Mouse (Mus musculus): ENCODE data around the gene Ankrd36. TPM values are rescaled to one million over a fixed set of nuclear protein-coding genes. Genes with fewer than 3 reads are reported as not detected.
"Not testable (repeated sequence)": the region's sequence is repeated elsewhere in the genome, so short reads cannot be mapped to it uniquely, and the experiment has no call there.

Gene Ankrd36
- polyA plus RNA-seq, 1 experiment from 2014 or later: not detected

DNA sequence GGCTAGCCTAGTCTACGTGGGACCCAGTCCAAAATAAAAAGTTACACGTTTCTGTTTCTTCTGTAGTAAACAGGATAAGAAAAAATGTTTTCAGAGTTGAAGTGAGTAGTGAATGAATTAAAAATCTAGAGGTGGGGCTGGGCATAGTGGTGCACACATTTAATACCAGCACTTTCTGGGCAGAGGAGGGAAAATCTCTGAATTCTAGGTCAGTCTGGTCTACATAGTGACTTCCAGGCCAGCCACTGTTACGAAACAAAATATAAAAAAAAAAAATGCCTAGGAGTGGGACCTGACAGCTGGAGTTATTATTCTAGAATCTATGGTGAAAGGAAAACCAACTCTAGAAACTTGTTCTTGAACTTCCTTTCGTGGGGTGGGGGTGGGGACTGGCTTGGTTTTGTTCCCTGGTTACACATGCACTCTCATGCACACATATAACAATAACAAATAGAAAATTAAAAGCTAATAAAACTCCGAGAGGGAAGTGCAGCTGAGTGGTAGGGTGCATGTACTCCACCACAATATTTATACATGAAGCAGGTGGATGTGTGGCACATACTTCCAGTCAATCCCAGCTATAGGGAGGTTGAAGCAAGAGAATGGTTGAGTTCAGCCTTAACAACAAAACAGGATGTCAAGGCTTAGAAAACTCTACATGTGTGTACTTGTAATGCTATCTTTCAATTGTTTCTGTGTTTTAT, 26.9 kb upstream of the Ankrd36 start:
- no peak for DNase-seq (ENCODE audit: low spot score)
- H3K9ac ChIP-seq (ENCODE audit: low read length): no peak overlapping the region; the same call in 1 of the 2 replicates
- peaks cover 8% of the 10 kb centered on the region; the same call in 1 of the 2 replicates for H3K4me1 ChIP-seq (ENCODE audit: control insufficient read depth, insufficient read depth, low read length)
- peak overlapping the region; percentile 89 for H3K4me3 ChIP-seq (ENCODE audit: low read depth, low read length)
- no peaks in the 10 kb centered on the region for H3K27me3 ChIP-seq (replicated peaks; ENCODE audit: control insufficient read depth, insufficient read depth, low read length)
- no peak overlapping the region for H3K27ac ChIP-seq (ENCODE audit: low read depth, low read length)
- peaks cover 15% of the 10 kb centered on the region; the same call in 1 of the 2 replicates for H3K36me3 ChIP-seq (ENCODE audit: control insufficient read depth, insufficient read depth, low read length)
- peak overlapping the region; percentile 79 for H3K4me2 ChIP-seq (ENCODE audit: low read length)
- ATAC-seq: no peak
- H3K9me3 ChIP-seq (replicated peaks; ENCODE audit: control insufficient read depth, low read length): no peaks in the 10 kb centered on the region
- WGBS: 53% methylated on average over 5 of the region's 5 CpGs

DNA sequence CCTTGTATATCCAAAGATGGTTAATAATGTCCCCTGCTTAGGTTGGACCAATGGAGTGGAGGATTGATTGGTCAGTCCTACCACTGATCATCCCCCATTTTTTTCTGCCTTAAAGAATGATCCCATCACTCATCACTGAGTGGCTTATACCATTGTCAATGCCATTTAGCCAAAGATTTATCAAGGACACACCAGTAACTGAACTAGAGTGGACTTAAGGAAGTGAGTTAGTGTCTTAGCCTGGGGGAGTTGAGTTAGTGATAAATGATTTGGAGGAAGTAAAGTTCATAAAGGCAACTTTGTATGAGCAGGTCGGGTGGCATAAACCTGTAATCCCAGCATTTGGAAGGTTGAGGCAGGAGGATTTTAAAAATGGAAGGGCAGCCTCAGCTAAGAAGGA, 26.2 kb upstream of the Ankrd36 start:
- Histone ChIP-seq H3K4me3 (ENCODE audit: low read depth, low read length) (no peak overlapping the region), H3K9ac (ENCODE audit: low read length) (no peak overlapping the region), H3K27me3 (replicated peaks; ENCODE audit: control insufficient read depth, insufficient read depth, low read length) (no peaks in the 10 kb centered on the region), H3K27ac (ENCODE audit: low read depth, low read length) (no peak overlapping the region), H3K36me3 (ENCODE audit: control insufficient read depth, insufficient read depth, low read length) (peaks cover 12% of the 10 kb centered on the region; the same call in 1 of the 2 replicates), H3K4me1 (ENCODE audit: control insufficient read depth, insufficient read depth, low read length) (peaks cover 8% of the 10 kb centered on the region; the same call in 1 of the 2 replicates), H3K4me2 (ENCODE audit: low read length) (no peak overlapping the region), H3K9me3 (replicated peaks; ENCODE audit: control insufficient read depth, low read length) (no peaks in the 10 kb centered on the region)
- WGBS: 93% methylated on average over 1 of the region's 1 CpGs
- ATAC-seq (no peak), DNase-seq (ENCODE audit: low spot score) (no peak)

GRCm38 (mm10) chr11:5544709-5545108, 24.8 kb upstream of the Ankrd36 start:
- H3K27me3 ChIP-seq (replicated peaks; ENCODE audit: control insufficient read depth, insufficient read depth, low read length); H3K4me2 ChIP-seq (ENCODE audit: low read length); H3K4me3 ChIP-seq (ENCODE audit: low read depth, low read length); H3K27ac ChIP-seq (ENCODE audit: low read depth, low read length); H3K36me3 ChIP-seq (ENCODE audit: control insufficient read depth, insufficient read depth, low read length); DNase-seq (ENCODE audit: low spot score); H3K9ac ChIP-seq (ENCODE audit: low read length); H3K4me1 ChIP-seq (ENCODE audit: control insufficient read depth, insufficient read depth, low read length); ATAC-seq; H3K9me3 ChIP-seq (replicated peaks; ENCODE audit: control insufficient read depth, low read length): not testable (repeated sequence)
- 87% methylated on average over 1 of the region's 1 CpGs for WGBS

DNA sequence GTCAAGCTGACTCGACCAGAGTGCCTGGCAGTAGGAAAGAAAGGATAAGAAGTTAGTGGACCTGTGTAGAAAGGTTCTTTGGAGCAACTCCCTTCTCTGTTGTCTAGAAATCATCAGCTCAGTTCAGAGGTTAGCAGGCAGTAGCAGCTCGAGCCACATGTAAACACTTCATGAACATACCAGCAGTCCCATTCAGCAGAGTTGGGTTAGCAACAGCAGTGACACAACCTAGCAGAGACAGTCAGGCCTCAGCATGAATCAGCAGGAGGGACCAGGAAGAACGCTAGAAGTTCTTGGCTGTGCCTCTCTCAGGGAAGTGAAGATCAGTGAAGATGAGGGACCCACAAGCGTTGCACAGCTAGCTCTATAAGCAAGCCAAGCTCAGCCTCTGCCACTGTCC, 24.0 kb upstream of the Ankrd36 start:
- peaks cover 6% of the 10 kb centered on the region; the same call in 1 of the 2 replicates for H3K4me1 ChIP-seq (ENCODE audit: control insufficient read depth, insufficient read depth, low read length)
- H3K4me2 ChIP-seq (ENCODE audit: low read length): no peak overlapping the region
- 93% methylated on average over 4 of the region's 4 CpGs for WGBS
- no peaks in the 10 kb centered on the region for H3K36me3 ChIP-seq (ENCODE audit: control insufficient read depth, insufficient read depth, low read length)
- no peaks in the 10 kb centered on the region for H3K9me3 ChIP-seq (replicated peaks; ENCODE audit: control insufficient read depth, low read length)
- DNase-seq (ENCODE audit: low spot score) (no peak), ATAC-seq (no peak)
- H3K4me3 ChIP-seq (ENCODE audit: low read depth, low read length): no peak overlapping the region
- no peak overlapping the region for H3K9ac ChIP-seq (ENCODE audit: low read length)
- H3K27ac ChIP-seq (ENCODE audit: low read depth, low read length): no peak overlapping the region
- H3K27me3 ChIP-seq (replicated peaks; ENCODE audit: control insufficient read depth, insufficient read depth, low read length): no peaks in the 10 kb centered on the region

- WGBS: 82% methylated on average over 3 of the region's 3 CpGs
- no peak for DNase-seq (ENCODE audit: low spot score)
- no peak for ATAC-seq
- Histone ChIP-seq H3K27me3 (replicated peaks; ENCODE audit: control insufficient read depth, insufficient read depth, low read length) (no peaks in the 10 kb centered on the region), H3K4me2 (ENCODE audit: low read length) (no peak overlapping the region), H3K9ac (ENCODE audit: low read length) (no peak overlapping the region), H3K4me3 (ENCODE audit: low read depth, low read length) (no peak overlapping the region), H3K27ac (ENCODE audit: low read depth, low read length) (no peak overlapping the region), H3K4me1 (ENCODE audit: control insufficient read depth, insufficient read depth, low read length) (no peaks in the 10 kb centered on the region), H3K9me3 (replicated peaks; ENCODE audit: control insufficient read depth, low read length) (no peaks in the 10 kb centered on the region), H3K36me3 (ENCODE audit: control insufficient read depth, insufficient read depth, low read length) (no peaks in the 10 kb centered on the region)
These were observed 22.8 kb upstream of the Ankrd36 start for GRCm38 (mm10) chr11:5546693-5547092.

DNA sequence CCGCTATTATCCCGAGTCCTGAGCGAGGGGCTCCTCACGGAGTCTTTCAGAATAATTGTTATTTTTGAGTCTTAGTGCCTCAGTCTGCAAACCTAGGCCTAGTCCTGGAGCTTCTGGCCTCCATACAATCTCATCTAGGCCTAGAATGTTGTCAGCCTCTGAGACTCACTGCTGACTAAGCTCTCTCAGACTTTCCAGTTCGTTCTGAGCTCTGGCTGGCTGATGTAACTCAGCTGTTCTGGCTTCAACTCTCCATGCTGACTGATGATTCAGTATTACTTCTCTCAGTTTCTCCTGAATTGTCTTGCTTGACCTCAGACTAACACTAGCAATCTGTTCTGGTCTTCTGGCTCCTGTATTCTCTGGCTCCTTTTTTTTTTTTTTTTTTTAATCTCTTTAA, 18.1 kb upstream of the Ankrd36 start:
- no peak for ATAC-seq
- H3K4me3 ChIP-seq (ENCODE audit: low read depth, low read length): no peak overlapping the region
- no peaks in the 10 kb centered on the region for H3K36me3 ChIP-seq (ENCODE audit: control insufficient read depth, insufficient read depth, low read length)
- no peaks in the 10 kb centered on the region for H3K27me3 ChIP-seq (replicated peaks; ENCODE audit: control insufficient read depth, insufficient read depth, low read length)
- no peak for DNase-seq (ENCODE audit: low spot score)
- H3K4me2 ChIP-seq (ENCODE audit: low read length): no peak overlapping the region
- H3K9ac ChIP-seq (ENCODE audit: low read length): no peak overlapping the region
- H3K27ac ChIP-seq (ENCODE audit: low read depth, low read length): no peak overlapping the region
- H3K9me3 ChIP-seq (replicated peaks; ENCODE audit: control insufficient read depth, low read length): no peaks in the 10 kb centered on the region
- WGBS: 87% methylated on average over 5 of the region's 5 CpGs
- no peaks in the 10 kb centered on the region for H3K4me1 ChIP-seq (ENCODE audit: control insufficient read depth, insufficient read depth, low read length)

GRCm38 (mm10) chr11:5551931-5552330, 17.6 kb upstream of the Ankrd36 start:
- H3K27ac ChIP-seq (ENCODE audit: low read depth, low read length): no peak overlapping the region
- H3K4me2 ChIP-seq (ENCODE audit: low read length): no peak overlapping the region
- no peaks in the 10 kb centered on the region for H3K4me1 ChIP-seq (ENCODE audit: control insufficient read depth, insufficient read depth, low read length)
- ATAC-seq: no peak
- no peaks in the 10 kb centered on the region for H3K36me3 ChIP-seq (ENCODE audit: control insufficient read depth, insufficient read depth, low read length)
- DNase-seq (ENCODE audit: low spot score): no peak
- no peak overlapping the region for H3K9ac ChIP-seq (ENCODE audit: low read length)
- H3K9me3 ChIP-seq (replicated peaks; ENCODE audit: control insufficient read depth, low read length): no peaks in the 10 kb centered on the region
- H3K27me3 ChIP-seq (replicated peaks; ENCODE audit: control insufficient read depth, insufficient read depth, low read length): no peaks in the 10 kb centered on the region
- 60% methylated on average over 1 of the region's 1 CpGs for WGBS
- no peak overlapping the region for H3K4me3 ChIP-seq (ENCODE audit: low read depth, low read length)

DNA sequence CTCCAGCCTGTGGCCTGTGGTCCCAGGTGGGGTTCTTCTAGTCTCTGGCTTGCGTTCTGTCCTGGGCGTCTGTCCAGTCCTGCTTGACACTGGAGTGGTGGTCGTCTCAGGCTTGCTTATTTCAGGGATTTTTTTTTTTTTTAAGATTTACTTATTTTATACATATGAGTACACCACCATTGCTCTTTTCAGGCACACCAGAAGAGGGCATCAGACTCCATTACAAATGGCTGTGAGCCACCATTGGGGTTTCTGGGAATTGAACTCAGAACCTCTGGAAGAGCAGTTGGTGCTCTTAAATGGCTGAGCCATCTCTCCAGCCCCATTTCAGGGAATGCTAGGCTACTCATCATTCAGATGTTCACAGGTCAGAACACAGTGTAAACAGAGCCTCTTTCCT, 9.2 kb upstream of the Ankrd36 start:
- no peak overlapping the region for H3K4me3 ChIP-seq (ENCODE audit: low read depth, low read length)
- no peak overlapping the region for H3K4me2 ChIP-seq (ENCODE audit: low read length)
- no peak overlapping the region for H3K27ac ChIP-seq (ENCODE audit: low read depth, low read length)
- H3K9ac ChIP-seq (ENCODE audit: low read length): no peak overlapping the region
- no peaks in the 10 kb centered on the region for H3K9me3 ChIP-seq (replicated peaks; ENCODE audit: control insufficient read depth, low read length)
- no peaks in the 10 kb centered on the region for H3K36me3 ChIP-seq (ENCODE audit: control insufficient read depth, insufficient read depth, low read length)
- DNase-seq (ENCODE audit: low spot score) (no peak), ATAC-seq (no peak)
- 0 out of 2 replicates have a peak, but pooled peaks cover 2% of the 10 kb centered on the region for H3K4me1 ChIP-seq (ENCODE audit: control insufficient read depth, insufficient read depth, low read length)
- 85% methylated on average over 3 of the region's 3 CpGs for WGBS
- H3K27me3 ChIP-seq (replicated peaks; ENCODE audit: control insufficient read depth, insufficient read depth, low read length): no peaks in the 10 kb centered on the region

DNA sequence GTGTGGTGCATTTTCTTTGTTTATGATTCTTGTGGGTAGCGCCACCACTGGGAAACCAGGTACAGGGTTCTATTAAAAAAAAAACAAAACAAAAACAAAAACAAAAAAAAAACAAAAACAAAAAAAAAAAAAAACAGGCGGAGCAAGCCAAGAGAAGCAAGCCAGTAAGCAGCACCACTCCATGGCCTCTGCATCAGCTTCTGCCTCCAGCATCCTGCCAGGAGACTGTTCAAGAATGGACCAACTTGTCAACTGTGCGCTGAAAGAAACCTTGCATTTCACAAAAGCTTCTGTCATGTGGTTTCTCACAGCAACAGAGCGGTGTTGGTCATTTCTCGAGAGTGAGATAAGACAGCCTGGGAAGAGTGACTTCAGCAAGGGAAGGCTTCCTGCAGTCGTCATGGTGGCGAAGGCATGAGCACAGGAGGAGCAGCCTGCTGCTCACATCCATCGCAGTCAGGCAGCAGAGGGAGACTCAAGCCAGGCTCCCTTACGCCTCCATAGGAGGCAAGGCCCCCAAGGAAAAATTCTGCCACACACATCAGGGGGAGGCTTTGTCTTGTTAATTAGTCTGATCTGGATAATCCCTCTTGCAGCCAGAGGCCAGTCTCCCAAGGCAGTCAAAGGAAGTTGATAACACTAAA, 6.7 kb upstream of the Ankrd36 start:
- no peaks in the 10 kb centered on the region for H3K27me3 ChIP-seq (replicated peaks; ENCODE audit: control insufficient read depth, insufficient read depth, low read length)
- 12% methylated on average over 8 of the region's 9 CpGs for WGBS
- no peaks in the 10 kb centered on the region for H3K36me3 ChIP-seq (ENCODE audit: control insufficient read depth, insufficient read depth, low read length)
- no peak overlapping the region for H3K4me2 ChIP-seq (ENCODE audit: low read length)
- no peak overlapping the region for H3K4me3 ChIP-seq (ENCODE audit: low read depth, low read length)
- ATAC-seq (peak; percentile 58; the same call in 1 of the 2 replicates), DNase-seq (ENCODE audit: low spot score) (peak; percentile 62)
- no peak overlapping the region for H3K27ac ChIP-seq (ENCODE audit: low read depth, low read length)
- no peaks in the 10 kb centered on the region for H3K9me3 ChIP-seq (replicated peaks; ENCODE audit: control insufficient read depth, low read length)
- no peak overlapping the region for H3K9ac ChIP-seq (ENCODE audit: low read length)
- H3K4me1 ChIP-seq (ENCODE audit: control insufficient read depth, insufficient read depth, low read length): 0 out of 2 replicates have a peak, but pooled peaks cover 2% of the 10 kb centered on the region

Data from forebrain, embryonic 14.5 days (tissue).